In genomic region chr9:60848730-60849129, GRCm38 (mm10) we compare ENCODE assay signal across 9 mouse cellular contexts. TPM values are rescaled to one million over a fixed set of nuclear protein-coding genes. Genes with fewer than 3 reads are reported as not detected.
DNase-seq lines count a peak whose midpoint lies in the region; ATAC-seq and TF ChIP-seq lines count a peak whose summit lies in the region.
"Had no signal": no experiment of that assay in that cellular context is flagged by ENCODE, and none has a peak within 500 bp of the region (broad histone marks: within the 10 kb centered on the region; RNA-seq: fewer than 3 reads in every experiment).

No protein-coding gene starts in this region.

- 74% methylated on average over 9 of the region's 9 CpGs for WGBS in liver, adult 2 months
- 72% methylated on average over 9 of the region's 9 CpGs for WGBS in liver, embryonic 11.5 days
- WGBS in kidney, embryonic 14.5 days: 55% methylated on average over 9 of the region's 9 CpGs

- no peaks in the 10 kb centered on the region for H3K79me2 ChIP-seq in liver, adult 2 months (ENCODE audit: control insufficient read depth, insufficient read depth, low read length)

- no peak overlapping the region for H3K9ac ChIP-seq in liver, adult 2 months (ENCODE audit: low read depth, low read length)
- no peak overlapping the region for H3K9ac ChIP-seq in liver, embryonic 11.5 days (ENCODE audit: low read depth, low read length)
- H3K9ac ChIP-seq in kidney, embryonic 14.5 days (ENCODE audit: low read depth, low read length): no peak overlapping the region

- TF ChIP-seq CTCF in liver, adult 2 months (IDR thresholded peaks at IDR 0.05; ENCODE audit: low read depth, low read length): no peak

- no peaks in the 10 kb centered on the region for H3K27me3 ChIP-seq in liver, adult 2 months (ENCODE audit: control insufficient read depth, insufficient read depth, low read length)
- no peaks in the 10 kb centered on the region for H3K27me3 ChIP-seq in liver, embryonic 11.5 days (replicated peaks; ENCODE audit: control insufficient read depth, insufficient read depth, low read length)
- H3K27me3 ChIP-seq in kidney, embryonic 14.5 days (ENCODE audit: control insufficient read depth, insufficient read depth, low read length): no peaks in the 10 kb centered on the region

- H3K4me2 ChIP-seq in liver, embryonic 11.5 days: no peak overlapping the region
- H3K4me2 ChIP-seq in kidney, embryonic 14.5 days (replicated peaks; ENCODE audit: low read depth, low read length): no peak overlapping the region

- DNase-seq in embryo, embryonic 10.5 days (ENCODE audit: low spot score): peak; percentile 48
- DNase-seq in embryo, embryonic 10 days (ENCODE audit: low spot score): no peak
- DNase-seq in liver, adult 2 months (ENCODE audit: extremely low read depth, low read depth, low spot score): no peak
- DNase-seq in liver, embryonic 11.5 days (ENCODE audit: low spot score): no peak
- DNase-seq in lung, postnatal 4 days: peak; percentile 52 to 78
- DNase-seq in layer of hippocampus, postnatal 36 days: no peak
- no peak for DNase-seq in right cerebral cortex, adult 18-20 months

- H3K4me3 ChIP-seq in liver, adult 2 months (ENCODE audit: insufficient read depth, low read depth, low read length): no peak overlapping the region
- H3K4me3 ChIP-seq in liver, embryonic 11.5 days (ENCODE audit: low read depth, low read length): no peak overlapping the region
- H3K4me3 ChIP-seq in kidney, embryonic 14.5 days (ENCODE audit: low read length): no peak overlapping the region
- H3K4me3 ChIP-seq: erythroblast, embryonic 14.5 days had no signal

- TF ChIP-seq POLR2A in liver, adult 2 months (IDR thresholded peaks at IDR 0.05; ENCODE audit: extremely low read depth, insufficient read depth, low read length): no peak

- no peak for ATAC-seq in liver, embryonic 11.5 days (replicated peaks; ENCODE audit: low FRiP score)
- no peak for ATAC-seq in kidney, embryonic 14.5 days (ENCODE audit: low FRiP score, low TSS enrichment)

- H3K9me3 ChIP-seq in liver, embryonic 11.5 days (ENCODE audit: control insufficient read depth, low read length): no peaks in the 10 kb centered on the region
- H3K9me3 ChIP-seq in kidney, embryonic 14.5 days (ENCODE audit: control insufficient read depth, low read length): no peaks in the 10 kb centered on the region

- no peaks in the 10 kb centered on the region for H3K36me3 ChIP-seq in liver, adult 2 months (ENCODE audit: control insufficient read depth, insufficient read depth, low read length)
- no peaks in the 10 kb centered on the region; the same call in 1 of the 2 replicates for H3K36me3 ChIP-seq in liver, embryonic 11.5 days (ENCODE audit: control insufficient read depth, insufficient read depth, low read length)
- peaks cover 7% of the 10 kb centered on the region; the same call in 1 of the 2 replicates for H3K36me3 ChIP-seq in kidney, embryonic 14.5 days (ENCODE audit: control insufficient read depth, insufficient read depth, low read length)

- peaks cover 4% of the 10 kb centered on the region; the same call in 1 of the 2 replicates for H3K4me1 ChIP-seq in liver, adult 2 months (ENCODE audit: control insufficient read depth, insufficient read depth, low read length)
- no peaks in the 10 kb centered on the region for H3K4me1 ChIP-seq in liver, embryonic 11.5 days (replicated peaks; ENCODE audit: control insufficient read depth, insufficient read depth, low read length)
- H3K4me1 ChIP-seq in kidney, embryonic 14.5 days (ENCODE audit: control insufficient read depth, insufficient read depth, low read length): no peaks in the 10 kb centered on the region; the same call in 1 of the 2 replicates

- peak overlapping the region; percentile 67; the same call in 1 of the 2 replicates for H3K27ac ChIP-seq in liver, adult 2 months (replicated peaks; ENCODE audit: insufficient read depth, low read depth, low read length)
- H3K27ac ChIP-seq in liver, embryonic 11.5 days (ENCODE audit: low read depth, low read length): no peak overlapping the region
- peak overlapping the region; percentile 4; the same call in 1 of the 2 replicates for H3K27ac ChIP-seq in kidney, embryonic 14.5 days (ENCODE audit: low read depth, low read length)

RNA-seq across cellular contexts. Expression of gene Uaca, which starts 54.4 kb away (rescaled TPM):
- total RNA-seq in liver, adult 2 months (2014; rRNA removed): 3.5 and 3.7 TPM in 2 replicates
- polyA plus RNA-seq in liver, adult 2 months (2012; rRNA removed): 1.7 and 2.0 TPM in 2 replicates
- 10.0 and 10.3 TPM in 2 replicates for polyA plus RNA-seq in liver, embryonic 11.5 days (2014; fragmentation: Nextera tagmentation; extraction: Ambion mirVana)
- polyA plus RNA-seq in kidney, embryonic 14.5 days (2014; fragmentation: Nextera tagmentation; extraction: Ambion mirVana): 13.7 and 15.2 TPM in 2 replicates
- 1 to 10 TPM; 5.6 to 7.0 TPM for total RNA-seq in layer of hippocampus, postnatal 36 days (2021)
- polyA plus RNA-seq: erythroblast, embryonic 14.5 days had no signal

Comparison
In these comparisons a context has a peak if more than half of its experiments do, and no peak if none do; other contexts are left out.
1. DNase-seq: peak in embryo, embryonic 10.5 days (single experiment) and lung, postnatal 4 days (2 of 2); none in embryo, embryonic 10 days (single experiment), liver, adult 2 months (single experiment), liver, embryonic 11.5 days (single experiment), layer of hippocampus, postnatal 36 days (0 of 2) and right cerebral cortex, adult 18-20 months (single experiment).